Mouse (Mus musculus) cerebral cortex, adult 2 months (tissue): Measurements from ENCODE around the gene Pianp.

ENCODE experiments used
- WGBS: fragments of 180-500 bp; shearing (Covaris S2); methylation state at CpG from one replicate; pipeline ENCODE4 v1.1.7; 2018; 5-methylcytosine and 5-hydroxymethylcytosine counted together

Gene Pianp

DNA sequence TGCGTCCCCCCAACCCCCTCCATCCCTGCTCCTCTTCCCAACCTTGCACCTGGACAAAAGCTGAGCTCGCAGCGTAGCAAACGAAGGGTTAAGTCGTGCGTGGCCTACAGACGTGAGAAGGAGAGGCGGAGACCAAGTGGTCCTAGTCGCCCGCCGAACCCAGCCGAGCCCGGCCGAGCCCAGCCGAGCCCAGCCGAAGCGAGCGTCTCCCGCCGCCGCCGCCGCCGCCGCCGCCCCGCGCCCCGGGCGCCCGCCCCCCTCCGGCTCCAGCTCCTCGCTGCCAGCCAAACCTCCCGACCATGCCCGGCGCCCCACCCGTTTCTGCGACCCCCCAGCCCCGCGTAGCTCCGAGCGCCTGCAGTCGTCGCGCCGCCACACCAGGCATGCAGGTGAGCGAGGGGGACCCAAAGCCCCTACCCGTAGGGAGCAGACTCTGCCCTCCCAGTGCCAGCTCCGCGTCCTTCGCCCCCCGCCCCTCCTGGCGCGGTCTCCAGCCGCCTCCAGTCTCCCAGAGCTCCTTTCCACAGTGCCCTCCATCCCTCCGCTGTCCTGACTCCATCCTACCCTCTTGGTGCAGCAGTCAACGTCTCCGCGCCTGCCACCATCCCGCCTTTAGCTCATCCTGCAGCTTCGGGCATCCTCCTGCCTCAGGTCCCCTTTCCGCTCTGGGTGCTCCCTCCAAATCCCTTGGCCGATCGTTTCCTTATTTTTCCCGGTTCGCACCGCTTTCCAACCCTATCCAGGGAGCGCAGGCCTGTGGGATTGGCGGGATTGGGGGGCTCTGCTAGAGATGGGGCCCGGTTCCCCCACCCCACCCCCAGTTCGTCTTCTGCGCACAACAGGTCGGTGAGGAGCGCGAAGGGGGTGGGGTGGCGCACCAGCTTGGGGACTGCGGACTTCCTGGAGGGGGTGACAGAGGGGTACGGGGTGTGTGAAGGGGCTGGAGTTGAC lies at the start of gene Pianp:
Gene Pianp (plus strand): TSS at position 144 of the 951 bp plus-strand sequence.
- 2% methylated on average over 74 of the region's 78 CpGs for WGBS

DNA sequence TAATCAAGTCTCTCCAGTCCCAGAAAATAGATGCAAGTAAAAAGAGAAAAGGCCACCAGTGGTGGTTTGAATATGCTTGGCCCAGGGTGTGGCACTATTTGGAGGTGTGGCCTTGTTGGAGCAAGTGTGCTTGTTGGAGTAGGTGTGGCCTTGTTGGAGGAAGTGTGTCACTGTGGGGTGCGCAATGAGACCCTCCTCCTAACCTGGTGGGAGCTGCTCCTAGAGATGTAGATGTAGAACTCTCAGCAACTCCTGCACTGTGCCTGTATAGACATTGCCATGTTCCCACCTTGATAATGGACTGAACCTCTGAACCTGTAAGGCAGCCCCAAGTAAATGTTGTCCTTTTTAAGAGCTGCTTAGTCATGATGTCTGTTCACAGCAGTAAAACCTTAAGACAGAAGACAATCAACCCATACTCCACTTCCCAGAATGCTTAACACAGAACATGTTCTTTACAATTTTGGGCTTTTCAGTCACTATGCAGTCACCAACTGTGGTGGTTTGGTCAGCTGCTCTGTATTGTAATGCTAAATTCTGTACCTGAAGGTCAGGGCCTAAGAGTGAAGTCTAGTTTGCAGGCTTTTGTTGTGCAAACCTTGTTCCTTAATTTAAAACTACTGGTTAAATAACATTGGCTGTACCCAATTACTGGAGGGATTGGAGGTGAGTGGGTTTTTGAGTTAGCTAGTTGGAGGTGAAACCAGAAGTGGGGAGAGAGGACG lies 42.3 kb upstream of the Pianp start:
- WGBS, result 93% methylated on average over 2 of the region's 2 CpGs

GRCm38 (mm10) chr6:124955212-124955611 lies 41.3 kb upstream of the Pianp start:
- WGBS, result 96% methylated on average over 4 of the region's 4 CpGs

- 72% methylated on average over 3 of the region's 3 CpGs for WGBS
Observed at GRCm38 (mm10) chr6:124958127-124958526, 38.4 kb upstream of the Pianp start.

GRCm38 (mm10) chr6:124959960-124960359 lies 36.5 kb upstream of the Pianp start:
- 85% methylated on average over 13 of the region's 13 CpGs for WGBS

DNA sequence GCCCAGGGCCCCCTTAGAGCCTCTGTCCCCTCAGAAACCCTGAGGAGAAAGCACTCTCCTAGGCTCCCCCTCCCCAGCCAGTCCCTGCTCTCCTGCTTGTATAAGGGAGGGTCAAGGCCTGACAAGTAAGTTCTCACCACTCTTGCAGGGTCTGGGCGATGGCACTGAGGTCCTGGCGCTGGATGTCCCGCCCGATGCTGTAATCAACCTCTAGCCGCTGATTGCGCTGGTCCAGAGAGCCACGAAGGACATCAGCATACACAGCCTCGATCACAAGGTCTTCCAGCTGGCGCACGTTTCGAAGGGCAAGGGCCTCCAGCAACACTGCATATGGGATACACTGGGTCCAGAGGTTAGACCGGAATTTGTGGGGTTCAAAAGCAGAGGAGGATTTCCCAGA lies 35.5 kb upstream of the Pianp start:
- 96% methylated on average over 12 of the region's 12 CpGs for WGBS

DNA sequence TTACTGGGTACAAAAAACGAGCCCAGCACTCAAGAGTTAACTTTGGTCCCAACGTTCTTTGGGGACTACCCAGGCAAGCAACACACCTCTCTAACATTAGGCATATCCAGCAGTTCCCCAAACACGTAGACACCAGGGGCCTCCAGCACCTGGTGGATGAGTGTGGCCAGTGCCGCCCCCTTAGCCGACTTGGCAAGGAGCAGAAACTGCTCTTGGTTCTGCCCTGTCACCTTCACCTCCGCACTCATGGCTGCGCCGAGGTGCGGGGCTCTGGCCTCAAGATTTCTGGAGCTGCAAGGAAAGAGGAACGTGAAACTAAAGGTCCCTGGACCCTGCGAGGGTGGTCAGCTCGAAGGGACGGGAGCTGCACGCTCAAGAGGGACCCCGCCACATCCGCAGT lies 31.9 kb upstream of the Pianp start:
- 28% methylated on average over 16 of the region's 16 CpGs for WGBS

GRCm38 (mm10) chr6:124965088-124965719 lies 31.3 kb upstream of the Pianp start, which contains the start of gene Cops7a:
Cops7a (minus strand) TSS chr6:124965538.
- WGBS, result under 1% methylated on average over 68 of the region's 68 CpGs

- WGBS, result 6% methylated on average over 15 of the region's 15 CpGs
Observed at GRCm38 (mm10) chr6:124965747-124966146, 30.7 kb upstream of the Pianp start.

GRCm38 (mm10) chr6:124966466-124967118 lies 29.9 kb upstream of the Pianp start:
- 93% methylated on average over 7 of the region's 7 CpGs for WGBS

DNA sequence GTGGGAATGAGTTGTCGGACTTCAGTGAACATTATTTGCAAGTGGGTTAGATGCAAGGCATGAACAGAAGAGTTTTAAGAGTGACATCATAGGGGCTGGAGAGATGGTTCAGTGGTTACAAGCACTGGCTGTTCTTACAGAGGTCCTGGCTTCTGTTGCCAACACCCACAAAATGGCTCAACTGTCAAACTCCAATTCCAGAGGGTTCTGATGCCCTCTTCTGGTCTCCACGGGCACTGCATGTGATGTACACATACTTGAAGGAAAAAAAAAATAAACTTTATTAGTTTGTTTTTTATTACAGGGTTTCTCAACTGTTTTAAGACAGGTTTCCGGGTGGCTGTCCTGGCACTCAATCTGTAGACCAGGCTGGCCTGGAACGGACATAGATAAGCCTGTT lies 28.7 kb upstream of the Pianp start:
- 69% methylated on average over 4 of the region's 4 CpGs for WGBS

- 63% methylated on average over 4 of the region's 4 CpGs for WGBS
Observed at GRCm38 (mm10) chr6:124992241-124992640, 4.3 kb upstream of the Pianp start.

- 53% methylated on average over 9 of the region's 9 CpGs for WGBS
Observed at GRCm38 (mm10) chr6:124993365-124993764, 3.1 kb upstream of the Pianp start.

GRCm38 (mm10) chr6:124993876-124994275 lies 2.6 kb upstream of the Pianp start:
- 16% methylated on average over 11 of the region's 11 CpGs for WGBS

GRCm38 (mm10) chr6:124995246-124995645 lies 1.2 kb upstream of the Pianp start:
- WGBS, result 69% methylated on average over 7 of the region's 7 CpGs

DNA sequence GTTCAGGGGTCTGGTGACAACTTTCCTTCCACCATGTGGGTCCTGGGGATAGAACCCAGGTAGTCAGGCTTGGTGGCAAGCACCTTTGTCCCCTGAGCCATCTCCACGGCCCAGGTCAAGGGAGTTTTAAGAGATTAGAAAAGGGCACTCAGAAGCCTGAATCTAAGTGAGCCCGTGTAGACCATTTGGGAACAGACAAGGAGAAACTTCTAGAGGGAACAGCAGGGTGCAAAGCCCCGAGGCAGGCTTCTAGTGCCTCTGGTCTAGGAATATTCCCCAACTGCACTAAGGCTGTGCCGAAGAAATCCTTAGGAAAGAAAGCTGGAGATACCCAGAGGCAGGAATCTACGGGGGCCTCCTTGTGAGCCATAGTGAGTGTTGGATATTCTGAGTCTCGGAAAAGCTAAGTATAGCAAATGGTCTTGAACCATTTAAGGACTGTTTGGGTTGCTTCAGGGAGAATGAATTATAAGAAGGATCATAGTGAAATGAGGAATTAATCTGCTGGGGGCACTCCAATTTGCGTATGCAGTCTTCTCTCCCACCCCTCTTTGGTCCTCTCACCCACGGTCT lies 577 bp upstream of the Pianp start:
- WGBS, result 24% methylated on average over 8 of the region's 8 CpGs

GRCm38 (mm10) chr6:124998066-124998465 lies 1.6 kb downstream of the Pianp start:
- WGBS, result 5% methylated on average over 8 of the region's 8 CpGs

DNA sequence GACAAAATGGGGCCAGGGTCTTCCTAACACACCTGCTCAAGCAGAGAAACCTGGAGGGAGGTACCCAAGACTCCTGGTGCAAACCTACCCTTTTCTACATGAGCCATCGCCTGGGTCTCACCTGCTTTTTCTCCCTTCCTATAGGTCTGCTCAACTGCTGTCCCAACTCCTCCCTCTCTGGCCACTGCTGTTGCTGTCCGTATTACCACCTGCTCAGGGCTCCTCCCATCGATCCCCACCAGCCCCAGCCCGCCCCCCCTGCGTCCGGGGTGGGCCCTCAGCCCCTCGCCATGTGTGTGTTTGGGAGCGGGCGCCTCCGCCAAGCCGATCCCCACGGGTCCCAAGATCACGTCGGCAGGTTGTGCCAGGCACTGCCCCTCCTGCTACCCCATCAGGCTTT lies 2.6 kb downstream of the Pianp start:
- 43% methylated on average over 14 of the region's 14 CpGs for WGBS

GRCm38 (mm10) chr6:124999546-124999945 lies 3.1 kb downstream of the Pianp start:
- WGBS, result 52% methylated on average over 10 of the region's 10 CpGs

- WGBS, result 22% methylated on average over 3 of the region's 3 CpGs
Observed at GRCm38 (mm10) chr6:125003706-125004105, 7.2 kb downstream of the Pianp start.

DNA sequence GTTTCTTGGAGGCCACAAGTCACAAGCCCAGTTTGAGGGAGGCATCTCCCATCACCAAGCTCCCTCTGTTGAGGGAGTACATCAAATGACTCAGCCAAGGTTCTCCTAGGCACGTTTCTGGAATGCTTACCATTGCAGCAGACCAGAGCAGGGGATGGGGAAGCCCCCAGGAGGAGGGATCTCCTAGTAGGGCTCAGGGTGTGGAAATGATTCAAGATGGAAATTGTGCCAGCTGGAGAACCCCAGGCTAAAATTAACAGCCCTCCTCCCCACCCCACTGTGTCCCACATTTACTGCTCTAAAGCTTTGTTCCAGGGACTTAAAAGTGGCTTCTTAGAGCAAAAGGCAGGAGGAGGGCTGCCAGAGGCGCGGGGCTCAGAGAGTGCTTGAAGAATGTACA lies 8.6 kb downstream of the Pianp start:
- WGBS, result 21% methylated on average over 3 of the region's 3 CpGs
